Mouse (Mus musculus) brain, embryonic 14.5 days (tissue): ENCODE data around the gene Ascc1. TPM values are rescaled to one million over a fixed set of nuclear protein-coding genes. Genes with fewer than 3 reads are reported as not detected.

Experiments used
- DNase-seq: peaks from one replicate; pipeline ENCODE4 v3.0.0-alpha.2; 2011; ENCODE audit warnings: low read depth
- CTCF ChIP-seq: fragments of 200-500 bp; IDR thresholded peaks from 2 replicates; pipeline ENCODE4 v1.5.1; 2012; ENCODE audit warnings: inconsistent platforms, mild to moderate bottlenecking, moderate library complexity, borderline replicate concordance; ENCODE audit not compliant: insufficient read depth, insufficient read length; ENCODE audit errors: extremely low read depth
- POLR2A ChIP-seq: fragments of 200-500 bp; IDR thresholded peaks from 2 replicates; pipeline ENCODE4 v1.6.1; 2012; ENCODE audit warnings: mild to moderate bottlenecking, inconsistent platforms, borderline replicate concordance; ENCODE audit not compliant: poor library complexity, insufficient read depth, insufficient read length, severe bottlenecking; ENCODE audit errors: extremely low read depth
- polyA plus RNA-seq: library from polyadenylated mRNA; depleted of rRNA; stranded (reverse); fragments of >200 nt; gene quantifications from 2 replicates; pipeline ENCODE4 v1.2.3, GENCODE M21; 2012

Gene Ascc1
- polyA plus RNA-seq, 1 experiment: 36.3 TPM

DNA sequence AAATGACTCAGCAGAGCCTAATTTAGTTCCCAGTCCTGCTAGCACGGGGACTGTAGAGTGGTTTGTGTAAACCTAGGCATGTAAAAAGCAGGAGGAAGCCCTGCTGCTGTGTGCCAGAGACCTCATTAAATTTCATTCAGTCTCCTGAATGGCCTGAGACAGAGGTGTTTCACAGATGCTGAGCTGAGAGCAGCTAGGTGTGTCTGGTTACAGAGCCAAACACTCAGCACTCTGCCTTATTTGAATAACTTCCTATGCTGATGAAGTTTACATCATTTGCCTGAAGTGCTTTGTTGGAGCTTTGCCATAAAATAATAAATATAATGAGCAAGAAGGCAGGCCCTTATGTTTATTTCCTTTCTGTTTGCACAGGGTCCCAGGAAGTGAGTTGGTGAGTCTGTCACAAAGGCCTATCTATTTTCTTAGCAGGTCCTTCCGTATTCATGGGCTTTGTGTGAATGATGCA lies 25.0 kb downstream of the Ascc1 start:
- TF ChIP-seq POLR2A (no peak), CTCF (no peak)
- DNase-seq: peak; percentile 71

GRCm38 (mm10) chr10:60028181-60028580 lies 25.6 kb downstream of the Ascc1 start:
- DNase-seq: peak; percentile 5
- TF ChIP-seq POLR2A: no peak
- TF ChIP-seq CTCF: no peak

DNA sequence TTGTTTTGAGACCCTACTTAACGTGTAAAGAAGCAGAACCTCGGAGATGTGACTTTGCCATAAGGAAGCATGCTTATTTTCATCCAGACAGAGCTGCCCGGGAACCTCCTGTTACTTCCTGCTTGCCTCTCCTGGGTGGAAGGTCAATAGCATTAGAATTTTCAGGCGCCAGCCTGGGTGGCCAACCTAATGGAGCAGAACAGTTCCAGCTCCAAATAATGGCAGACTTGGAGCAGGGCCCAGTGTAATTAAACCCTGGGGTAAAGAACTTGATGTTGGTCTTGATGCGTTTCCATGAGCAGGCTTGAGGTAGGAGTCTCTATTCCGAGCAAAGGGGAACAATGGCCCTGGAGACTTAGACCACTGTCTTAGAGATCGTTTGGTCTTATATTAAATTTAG lies 26.4 kb downstream of the Ascc1 start:
- DNase-seq: peak; percentile 88
- TF ChIP-seq POLR2A (no peak), CTCF (no peak)

DNA sequence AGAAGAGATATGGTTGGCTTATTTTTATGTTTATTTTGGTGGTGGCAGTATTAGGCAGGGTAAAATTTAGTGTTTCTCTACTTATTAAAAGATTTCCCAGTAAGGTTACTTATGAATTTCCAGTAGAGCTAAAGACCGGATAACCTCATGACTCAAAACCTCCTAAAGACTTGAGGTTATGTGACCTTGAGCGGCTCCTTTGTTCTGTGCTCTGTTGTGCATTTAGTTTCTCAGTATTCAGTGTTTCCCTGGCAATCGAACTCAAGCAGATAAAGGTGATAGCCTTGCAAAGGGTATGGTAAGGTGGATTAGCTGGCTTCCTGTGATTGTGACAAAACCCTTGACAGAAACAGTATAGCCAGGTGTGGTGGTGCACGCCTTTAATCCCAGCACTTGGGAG lies 26.8 kb downstream of the Ascc1 start:
- DNase-seq: peak; percentile 11
- no peak for TF ChIP-seq CTCF
- TF ChIP-seq POLR2A: no peak

DNA sequence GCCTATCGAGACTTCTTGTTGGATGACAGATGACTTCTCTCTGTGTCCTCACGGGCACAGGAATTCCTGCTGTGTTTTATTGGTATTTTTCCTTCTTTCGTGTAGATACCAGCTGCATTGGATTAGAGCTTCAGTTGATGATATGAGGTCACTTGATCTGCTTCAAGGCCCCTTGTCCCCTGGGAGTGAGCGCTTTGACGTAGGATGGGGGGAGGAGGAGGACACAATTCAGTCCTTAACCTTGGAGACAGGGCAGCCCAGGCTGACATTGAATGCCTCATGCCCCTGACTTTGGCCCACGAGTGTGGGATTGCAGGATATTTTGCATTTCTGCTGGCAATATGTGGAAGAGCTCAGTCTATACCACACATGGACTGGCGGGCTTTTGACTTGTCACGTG lies 29.0 kb downstream of the Ascc1 start:
- no peak for TF ChIP-seq POLR2A
- no peak for TF ChIP-seq CTCF
- DNase-seq: no peak

GRCm38 (mm10) chr10:60031985-60032384 lies 29.4 kb downstream of the Ascc1 start:
- TF ChIP-seq CTCF (no peak), POLR2A (no peak)
- DNase-seq: peak; percentile 65

DNA sequence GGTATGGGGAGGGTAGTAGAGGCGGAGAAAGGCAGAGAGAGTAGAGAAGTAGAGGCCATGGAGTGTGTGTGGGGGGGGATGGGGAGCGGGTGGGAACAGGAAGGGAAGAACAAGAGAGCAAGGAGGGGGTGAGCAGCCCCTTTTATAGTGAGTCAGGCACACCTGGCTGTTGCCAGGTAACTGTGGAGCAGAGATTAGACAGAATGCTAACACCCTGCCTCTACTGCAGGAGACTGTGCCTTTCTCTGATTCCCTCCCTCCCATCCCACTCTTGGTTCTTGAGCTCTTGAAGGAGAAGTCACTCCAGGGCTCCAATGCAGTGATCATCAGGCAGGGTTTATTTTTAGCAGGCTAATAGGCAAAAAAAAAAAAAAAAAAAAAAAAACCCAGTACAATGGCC lies 30.0 kb downstream of the Ascc1 start:
- TF ChIP-seq CTCF: no peak
- no peak for TF ChIP-seq POLR2A
- peak; percentile 52 for DNase-seq

DNA sequence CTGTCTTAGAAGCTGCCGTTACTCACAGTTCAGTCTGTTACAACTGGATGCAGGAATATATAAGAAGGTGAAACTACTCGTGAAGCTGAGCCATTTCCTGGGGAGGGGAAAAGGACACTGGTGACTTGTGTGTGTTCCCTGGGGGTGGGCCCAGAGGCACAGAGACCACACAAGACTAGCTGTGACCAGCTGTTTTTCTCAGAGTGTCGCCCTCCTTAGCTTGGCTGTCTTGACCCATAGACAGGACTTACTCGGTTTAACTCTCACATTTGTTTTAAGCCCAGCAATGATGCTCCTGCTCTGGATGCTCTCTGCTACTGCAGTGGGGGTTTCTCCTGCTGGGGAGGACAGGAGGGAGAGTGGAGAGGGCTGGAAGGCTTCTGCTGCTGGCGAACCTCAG lies 30.5 kb downstream of the Ascc1 start:
- TF ChIP-seq POLR2A: no peak
- TF ChIP-seq CTCF: no peak
- DNase-seq: peak; percentile 5

- no peak for TF ChIP-seq CTCF
- TF ChIP-seq POLR2A: no peak
- no peak for DNase-seq
These were observed 32.0 kb downstream of the Ascc1 start for GRCm38 (mm10) chr10:60034621-60035020.

GRCm38 (mm10) chr10:60035744-60036143 lies 33.1 kb downstream of the Ascc1 start:
- TF ChIP-seq POLR2A (no peak), CTCF (no peak)

GRCm38 (mm10) chr10:60042350-60042922 lies 39.8 kb downstream of the Ascc1 start:
- TF ChIP-seq POLR2A (no peak), CTCF (no peak)

More at GRCm38 (mm10) chr10:60035744-60036143, 33.1 kb downstream of the Ascc1 start:
- no peak for DNase-seq

DNA sequence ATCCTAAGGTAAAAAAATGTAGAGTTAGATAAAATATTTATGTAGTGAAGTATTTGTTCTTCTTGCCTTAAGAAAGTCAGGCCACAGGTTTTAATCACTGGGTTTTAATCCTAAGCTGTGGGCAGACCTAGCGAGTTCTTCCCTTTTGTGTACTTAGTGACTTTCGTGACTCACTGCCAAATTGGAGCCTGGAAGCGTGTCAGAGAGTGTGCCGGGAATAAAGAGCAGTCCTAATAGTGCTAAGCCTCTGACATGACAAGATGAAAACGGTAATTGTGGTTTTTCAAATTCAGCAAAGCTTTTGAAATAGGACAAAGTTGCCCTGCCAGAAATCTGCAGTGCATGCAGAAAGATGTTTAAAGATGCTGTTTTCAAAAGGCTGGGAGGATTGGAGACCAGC lies 44.1 kb downstream of the Ascc1 start:
- TF ChIP-seq POLR2A (no peak), CTCF (no peak)

More at GRCm38 (mm10) chr10:60042350-60042922, 39.8 kb downstream of the Ascc1 start:
- DNase-seq: no peak

GRCm38 (mm10) chr10:60050581-60050980 lies 48.0 kb downstream of the Ascc1 start:
- no peak for DNase-seq
- no peak for TF ChIP-seq CTCF
- TF ChIP-seq POLR2A: no peak

More for the DNA sequence above, 44.1 kb downstream of the Ascc1 start:
- peak; percentile 79 for DNase-seq

DNA sequence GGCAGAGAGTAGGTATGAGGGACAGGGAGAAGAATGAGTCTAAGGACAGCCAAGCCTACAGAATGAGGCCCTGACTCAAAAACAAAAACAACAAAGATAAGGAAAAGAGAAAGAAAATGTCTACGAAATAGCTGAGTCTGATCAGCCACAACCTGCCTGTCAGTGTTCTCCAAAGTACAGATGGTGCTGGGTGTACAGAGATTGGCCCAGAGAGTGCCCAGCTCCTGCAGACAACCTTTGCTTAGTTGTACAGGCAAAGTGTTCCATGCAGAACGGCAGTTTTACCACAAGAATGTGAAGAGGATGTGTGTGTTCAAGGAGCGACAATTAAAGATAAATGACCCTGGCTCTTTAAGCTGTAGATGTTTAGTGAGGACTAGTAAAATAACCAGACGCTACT lies 50.5 kb downstream of the Ascc1 start:
- TF ChIP-seq CTCF (no peak), POLR2A (no peak)
- DNase-seq: no peak

- no peak for TF ChIP-seq POLR2A
- TF ChIP-seq CTCF: no peak
- no peak for DNase-seq
These were observed 59.6 kb downstream of the Ascc1 start for GRCm38 (mm10) chr10:60062173-60062572.

- DNase-seq: no peak
- TF ChIP-seq POLR2A: no peak
These were observed 60.3 kb downstream of the Ascc1 start for GRCm38 (mm10) chr10:60062931-60063330.
